Mouse (Mus musculus): ENCODE data around the gene Pogk.

The Pogk gene

DNA sequence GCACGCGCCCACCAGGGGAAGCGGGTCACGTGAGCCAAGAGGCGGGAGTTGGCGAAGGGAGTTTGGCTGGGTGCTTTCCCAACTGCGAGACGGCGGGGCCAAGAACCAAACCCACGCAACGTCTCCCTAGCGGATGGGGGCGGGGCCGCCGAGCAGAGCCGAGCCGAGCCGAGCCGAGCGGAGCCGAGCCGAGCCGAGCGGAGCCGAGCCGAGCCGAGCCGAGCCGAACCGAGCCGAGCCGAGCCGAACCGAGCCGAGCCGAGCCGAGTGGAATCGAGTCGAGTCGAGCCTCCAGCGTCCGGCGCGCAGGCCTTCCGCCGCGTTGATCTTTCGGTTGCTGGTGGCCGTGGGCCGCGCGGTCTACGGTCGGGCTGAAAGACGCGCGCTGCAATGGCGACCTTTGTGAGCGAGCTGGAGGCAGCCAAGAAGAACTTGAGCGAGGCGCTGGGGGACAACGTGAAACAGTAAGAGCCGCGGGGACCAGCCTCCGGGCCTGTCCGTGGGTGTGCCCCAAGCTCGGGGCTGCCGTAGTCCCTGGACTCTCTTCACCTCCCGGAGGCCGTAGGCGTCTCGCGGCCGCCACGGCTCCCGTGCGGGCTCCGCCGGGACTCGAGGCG, 30.5 kb downstream of the Pogk start, which contains the start of gene Tada1:
Gene Tada1 (plus strand): TSS at position 85 of the 617 bp plus-strand sequence.
- DNase-seq (ENCODE audit: low read depth): peak; percentile 98

DNA sequence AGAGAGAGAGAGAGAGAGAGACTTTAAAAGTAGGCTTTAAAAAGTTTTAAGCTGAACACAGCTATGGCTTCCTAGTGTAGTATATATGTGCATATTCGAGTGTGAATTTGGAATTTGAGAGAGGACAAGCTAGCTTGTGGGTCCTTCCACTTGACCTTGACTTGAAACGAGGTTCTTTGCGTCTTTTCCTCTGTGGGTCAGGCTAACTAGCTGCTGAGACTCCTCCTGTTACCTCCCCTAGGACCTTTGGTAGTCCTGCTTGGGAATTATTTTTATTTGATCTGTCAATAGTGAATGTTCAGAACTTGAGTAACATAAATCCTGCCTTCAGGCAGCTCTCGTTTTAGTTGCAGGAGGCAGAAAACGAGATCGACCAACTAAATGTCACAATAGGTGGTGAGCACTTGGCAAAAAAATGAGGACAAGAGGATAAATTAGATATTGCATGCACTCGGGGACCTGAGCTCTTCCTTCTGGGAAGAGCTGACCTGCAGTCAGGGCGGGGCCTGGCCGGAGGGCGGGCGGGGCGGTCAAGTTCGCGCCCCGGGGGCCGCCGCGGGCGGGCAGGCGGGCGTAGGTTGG, 31.1 kb downstream of the Pogk start:
- DNase-seq (ENCODE audit: low read depth): no peak

- DNase-seq (ENCODE audit: low read depth): no peak
Observed at GRCm38 (mm10) chr1:166377171-166377570, 32.5 kb downstream of the Pogk start.

DNA sequence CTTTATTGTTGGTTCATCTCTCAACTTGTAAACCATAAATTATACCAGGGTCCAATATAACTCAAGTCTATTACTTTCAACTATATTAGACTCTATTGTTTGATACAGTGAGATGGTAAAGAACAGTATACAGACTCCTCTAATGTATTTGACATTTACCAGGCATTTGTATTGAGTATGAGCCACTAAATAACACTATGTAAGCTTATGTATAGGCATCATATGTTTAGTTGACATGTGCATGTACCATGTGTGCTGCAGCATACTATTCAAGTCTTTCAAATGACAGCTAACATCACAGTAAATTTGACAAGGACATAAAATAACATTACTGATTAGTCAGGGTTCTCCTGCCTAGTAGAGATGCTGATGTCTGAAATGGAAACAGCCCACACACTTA, 46.5 kb downstream of the Pogk start:
- DNase-seq (ENCODE audit: low read depth): no peak

DNA sequence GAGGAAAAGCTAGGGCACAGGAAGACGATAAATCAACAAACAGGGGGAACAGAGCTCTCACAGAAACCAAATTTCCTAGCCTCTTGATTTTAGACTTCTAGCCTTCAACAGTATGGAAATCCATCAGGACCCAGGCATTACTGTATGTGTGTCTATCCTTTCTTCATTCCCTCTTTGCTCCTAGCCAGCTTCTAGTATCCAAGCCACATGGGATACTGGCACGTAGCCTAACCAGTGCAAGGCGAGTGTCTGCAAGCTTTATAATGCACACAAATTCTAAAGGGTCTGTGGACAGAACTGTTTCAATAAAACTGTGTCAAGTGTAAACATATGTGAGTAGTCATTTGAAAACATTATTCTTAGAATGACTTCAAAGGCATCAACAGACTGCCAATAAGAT, 47.0 kb downstream of the Pogk start:
- DNase-seq (ENCODE audit: low read depth): no peak

GRCm38 (mm10) chr1:166361842-166362241, 47.8 kb downstream of the Pogk start:
- DNase-seq (ENCODE audit: low read depth): peak; percentile 21

- peak; percentile 12 for DNase-seq (ENCODE audit: low read depth)
Observed at GRCm38 (mm10) chr1:166360896-166361295, 48.8 kb downstream of the Pogk start.

DNA sequence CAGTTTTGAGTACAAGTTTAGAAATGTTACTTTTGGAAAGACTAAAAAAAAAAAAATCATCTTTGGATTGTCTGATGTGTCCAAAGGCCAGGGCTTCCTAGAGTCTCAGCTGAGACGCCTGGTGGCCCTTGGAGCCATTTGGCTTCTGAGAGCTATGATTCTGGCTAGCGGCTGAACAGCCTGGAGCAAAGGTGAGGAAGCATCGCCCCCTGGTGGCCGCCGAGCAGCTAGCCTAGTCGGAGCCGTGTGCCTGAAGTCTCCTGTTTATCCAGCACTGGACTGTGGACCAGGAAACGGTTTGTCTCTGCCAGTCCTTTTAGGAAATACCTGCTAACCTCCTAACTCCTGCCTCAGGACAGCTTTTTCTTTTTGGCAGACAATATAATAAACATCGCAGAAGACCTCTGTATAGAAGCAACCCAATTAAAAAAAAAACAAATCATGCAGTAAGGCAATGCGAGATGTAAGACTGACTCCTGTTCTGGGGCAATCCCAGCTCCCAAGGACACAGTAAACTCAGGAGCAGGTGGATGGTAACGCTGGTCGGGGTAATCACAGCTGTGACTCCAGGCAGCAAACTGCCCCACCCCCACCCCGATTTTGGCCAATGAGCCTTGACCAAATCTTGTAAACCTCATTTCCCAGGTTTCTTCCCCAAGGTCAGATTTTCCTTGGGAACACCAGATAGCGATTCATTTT, 49.4 kb downstream of the Pogk start:
- peak; percentile 94 for DNase-seq (ENCODE audit: low read depth)

GRCm38 (mm10) chr1:166349751-166350150, 59.9 kb downstream of the Pogk start:
- DNase-seq (ENCODE audit: low read depth): peak; percentile 65

GRCm38 (mm10) chr1:166349341-166349740, 60.3 kb downstream of the Pogk start:
- DNase-seq (ENCODE audit: low read depth): peak; percentile 18

GRCm38 (mm10) chr1:166346906-166347305, 62.8 kb downstream of the Pogk start:
- no peak for DNase-seq (ENCODE audit: low read depth)

DNA sequence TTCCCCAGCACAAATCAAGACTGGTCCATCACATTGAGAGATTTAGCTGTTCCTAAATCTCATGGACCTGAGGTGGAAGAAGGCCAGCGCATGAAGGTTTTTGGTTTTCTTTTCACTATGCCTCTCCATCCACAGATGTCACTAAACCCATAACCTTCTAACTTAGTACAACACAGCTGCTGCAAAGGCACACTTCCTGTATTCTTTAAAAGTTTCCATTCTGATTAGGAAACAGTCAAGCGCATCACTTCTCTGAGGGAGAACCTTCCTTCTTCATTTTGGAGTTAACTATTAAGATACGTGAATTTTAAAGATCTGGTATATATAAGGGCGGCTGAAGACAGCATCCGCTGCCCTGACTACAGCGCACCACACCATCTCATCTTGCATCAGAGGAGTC, 64.1 kb downstream of the Pogk start:
- DNase-seq (ENCODE audit: low read depth): no peak

GRCm38 (mm10) chr1:166344300-166345077, 65.2 kb downstream of the Pogk start:
- DNase-seq (ENCODE audit: low read depth): no peak

DNA sequence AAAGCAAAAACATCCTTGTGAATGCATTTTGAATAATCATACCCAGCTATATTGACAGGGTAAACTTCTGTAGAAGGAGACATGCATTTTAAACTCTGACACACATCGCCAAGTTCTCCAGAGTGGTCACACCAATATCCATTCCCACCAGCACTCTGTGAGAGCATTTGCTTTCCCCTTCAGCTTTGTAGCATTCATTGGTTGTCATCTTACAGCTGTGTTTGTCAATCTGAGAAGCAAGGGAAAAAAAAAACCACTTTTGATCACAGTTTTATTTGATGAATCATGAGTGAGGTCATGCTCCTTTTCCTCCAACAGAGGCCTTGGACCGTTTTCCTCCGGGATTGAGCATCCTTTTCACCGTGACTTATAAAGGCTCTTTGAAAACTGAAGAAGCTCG, 66.1 kb downstream of the Pogk start:
- no peak for DNase-seq (ENCODE audit: low read depth)

DNA sequence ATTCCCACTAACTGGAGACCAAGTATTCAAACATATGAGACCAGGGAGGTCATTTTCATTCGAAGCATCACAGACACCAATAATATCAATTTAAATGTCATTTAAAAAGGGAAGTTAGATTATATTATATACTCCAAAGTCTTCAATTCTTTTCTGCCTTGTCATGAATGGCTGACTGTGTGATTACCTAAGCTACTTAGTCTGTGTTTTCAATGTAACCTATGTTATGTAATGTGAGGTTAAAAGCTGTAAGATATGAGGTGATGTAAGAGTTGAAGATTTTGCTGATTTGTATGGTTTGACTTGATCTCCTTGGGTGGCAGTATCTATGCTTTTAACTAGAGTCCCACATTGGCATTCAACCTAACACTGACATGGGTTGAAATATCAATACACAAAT, 67.1 kb downstream of the Pogk start:
- DNase-seq (ENCODE audit: low read depth): no peak

DNA sequence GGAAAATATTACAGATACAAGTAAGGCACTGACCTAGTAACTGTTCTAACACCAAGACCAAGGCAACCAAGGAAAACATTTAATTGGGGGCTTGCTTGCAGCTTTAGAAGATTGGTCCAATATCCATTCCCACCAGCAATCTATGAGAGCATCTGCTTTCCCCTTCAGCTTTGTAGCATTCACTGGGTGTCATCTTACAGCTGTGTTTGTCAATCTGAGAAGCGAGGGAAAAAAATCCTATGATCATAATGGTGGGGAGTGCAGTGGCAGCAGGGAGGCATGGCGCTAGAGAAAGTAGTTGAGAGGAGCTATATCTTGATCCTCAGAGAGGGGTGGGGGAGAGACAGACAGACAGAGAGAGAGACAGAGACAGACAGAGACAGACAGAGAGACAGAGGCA, 67.6 kb downstream of the Pogk start:
- DNase-seq (ENCODE audit: low read depth): no peak

- peak; percentile 9 for DNase-seq (ENCODE audit: low read depth)
Observed at GRCm38 (mm10) chr1:166339110-166339509, 70.6 kb downstream of the Pogk start.
